Mouse (Mus musculus) gastrocnemius, adult 2 months (tissue): ENCODE results near the gene Wdr75. TPM values are rescaled to one million over a fixed set of nuclear protein-coding genes. Genes with fewer than 3 reads are reported as not detected.

Experiments used
- DNase-seq: peaks from one replicate; pipeline ENCODE4 v3.0.0; 2022
- H3K27ac ChIP-seq: fragments of 200-600 bp; 2 replicates; pipeline ENCODE4 v1.8.1; 2022; ENCODE audit warnings: mild to moderate bottlenecking
- H3K4me3 ChIP-seq: fragments of 200-600 bp; 2 replicates; pipeline ENCODE4 v1.8.1; 2022; ENCODE audit warnings: mild to moderate bottlenecking, moderate library complexity
- CTCF ChIP-seq: fragments of 200-600 bp; IDR thresholded peaks from 2 replicates; pipeline ENCODE4 v1.8.1; 2022; ENCODE audit warnings: antibody characterized with exemption, mild to moderate bottlenecking, moderate library complexity
- intact Hi-C: fragments of 180-260 bp; cut with DNase I; formaldehyde crosslinking; loops from one replicate; pipeline ENCODE4 v1.15.1; 2025
- long read RNA-seq, 2 experiments: library from polyadenylated mRNA; stranded (forward); transcript quantifications; one replicate each; pipeline ENCODE4 v2.0.0; 2021
- total RNA-seq, 2 experiments: library from RNA; stranded (reverse); gene quantifications; 2 replicates each; pipeline ENCODE4 v1.2.3; 2021

Gene Wdr75
- total RNA-seq = 10 to 100 TPM; 18.5 to 24.7 TPM
- long read RNA-seq, experiment 1, transcript Wdr75-201 (21 exons, 2,953 nt) = major isoform, 16 of 17 reads
- long read RNA-seq, experiment 1, partial matches to known transcripts = 0 of 17 reads
- long read RNA-seq, experiment 1, other reads (novel, unspliced or antisense) = 1 of 17 reads
- long read RNA-seq, experiment 2, transcript Wdr75-201 (21 exons, 2,953 nt) = major isoform, 18 of 20 reads
- long read RNA-seq, experiment 2, partial matches to known transcripts = 0 of 20 reads
- long read RNA-seq, experiment 2, other reads (novel, unspliced or antisense) = 2 of 20 reads

DNA sequence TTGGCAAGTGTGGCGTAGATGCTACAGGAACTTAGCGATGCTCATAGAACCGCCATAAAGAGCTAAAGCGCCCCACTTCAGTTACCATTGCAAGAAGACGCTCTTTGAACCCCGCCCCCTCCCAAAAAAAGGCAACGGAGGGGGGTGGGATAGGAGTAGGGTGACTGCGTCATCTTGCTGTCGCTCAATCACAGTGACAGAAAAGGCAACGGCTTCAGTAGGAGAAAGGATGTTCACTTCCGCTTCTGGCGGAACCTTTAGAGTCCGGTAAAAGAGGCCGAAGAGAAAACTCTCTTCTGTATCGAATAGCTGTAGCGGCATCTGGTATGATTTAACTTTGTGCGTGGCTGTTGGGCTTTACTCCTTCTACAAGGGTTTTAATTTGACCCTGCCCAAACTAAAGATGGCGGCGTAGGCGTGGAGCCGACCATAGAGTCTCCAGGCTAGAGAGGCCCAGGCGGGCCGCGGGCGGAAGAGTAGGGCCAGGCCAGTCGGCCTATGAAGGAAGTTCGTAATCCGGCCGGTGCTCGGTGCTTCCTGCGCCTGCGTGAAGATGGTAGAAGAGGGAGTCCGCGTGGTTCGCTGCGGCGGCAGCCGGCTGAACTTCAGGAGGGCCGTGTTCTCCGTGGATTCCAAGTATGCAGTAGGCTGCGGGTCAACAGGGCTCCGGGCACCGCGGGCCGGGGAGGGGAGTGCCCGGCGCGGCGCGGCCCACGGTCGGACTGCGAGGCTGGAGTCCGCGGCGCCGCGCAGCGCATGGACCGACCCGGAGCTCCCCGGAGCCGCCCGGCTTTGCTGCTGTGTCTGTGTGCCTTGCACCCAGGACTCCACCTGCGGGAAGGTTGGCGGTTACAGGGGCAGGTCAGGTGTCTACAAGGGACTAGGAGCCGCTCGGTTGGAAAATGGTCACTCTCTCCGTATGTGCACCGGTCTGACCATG, at the start of gene Wdr75:
Wdr75 (plus strand) TSS at position 198 of the 940 bp plus-strand sequence.
- Histone ChIP-seq H3K4me3 (peak within 1 kb of the TSS; percentile 89), H3K27ac (peak within 1 kb of the TSS; percentile 92)
- peak; percentile 95 for DNase-seq
- intact Hi-C loops = loop anchor here (10.0 kb wide), 1 partner anchor 1860 kb away; the partner anchor contains the start of gene Tpp2
- no peak; the same call in 1 of the 2 replicates for TF ChIP-seq CTCF

DNA sequence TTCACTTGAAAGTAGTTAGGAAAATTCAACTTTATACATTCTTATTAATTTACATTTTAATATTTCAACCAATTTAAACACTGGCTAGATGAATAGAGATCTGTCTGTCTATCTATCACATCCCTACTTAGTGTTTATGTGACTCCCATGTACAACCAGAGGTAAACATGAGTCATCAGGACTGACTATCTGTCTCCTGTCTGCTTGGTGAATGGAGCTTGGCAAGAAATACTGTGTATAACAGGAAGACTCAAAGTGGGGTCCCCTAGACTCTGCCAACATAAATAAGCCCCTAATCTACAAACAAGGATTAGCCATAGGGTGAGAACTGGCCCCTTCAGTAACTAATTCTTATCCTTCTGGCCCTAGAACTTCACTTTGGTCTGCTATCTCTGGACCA, 39.1 kb upstream of the Wdr75 start:
- Histone ChIP-seq H3K27ac (no peak overlapping the region), H3K4me3 (no peak overlapping the region)
- TF ChIP-seq CTCF = no peak
- DNase-seq = no peak
- intact Hi-C loops = no loop called here

DNA sequence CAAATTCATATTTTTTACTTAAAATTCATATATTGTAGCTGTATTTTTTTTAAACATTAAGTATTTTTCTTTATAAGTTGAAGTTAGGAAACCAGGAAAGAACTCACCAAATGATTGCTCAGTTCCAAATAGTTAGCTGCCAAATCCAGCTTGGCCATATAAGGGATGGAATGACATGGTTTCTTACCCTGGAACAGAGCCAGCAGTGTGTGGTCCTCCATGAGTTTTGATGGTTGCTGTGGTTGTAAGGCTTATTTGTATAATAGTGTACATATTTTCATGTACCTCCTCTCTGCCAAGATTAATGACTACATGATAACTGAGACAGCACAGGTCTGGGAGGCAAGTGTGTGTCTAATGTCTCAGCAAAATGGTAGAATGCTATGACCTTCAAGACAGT, 38.3 kb upstream of the Wdr75 start:
- Histone ChIP-seq H3K27ac (no peak overlapping the region), H3K4me3 (no peak overlapping the region)
- intact Hi-C loops = no loop called here
- no peak for DNase-seq
- no peak for TF ChIP-seq CTCF

DNA sequence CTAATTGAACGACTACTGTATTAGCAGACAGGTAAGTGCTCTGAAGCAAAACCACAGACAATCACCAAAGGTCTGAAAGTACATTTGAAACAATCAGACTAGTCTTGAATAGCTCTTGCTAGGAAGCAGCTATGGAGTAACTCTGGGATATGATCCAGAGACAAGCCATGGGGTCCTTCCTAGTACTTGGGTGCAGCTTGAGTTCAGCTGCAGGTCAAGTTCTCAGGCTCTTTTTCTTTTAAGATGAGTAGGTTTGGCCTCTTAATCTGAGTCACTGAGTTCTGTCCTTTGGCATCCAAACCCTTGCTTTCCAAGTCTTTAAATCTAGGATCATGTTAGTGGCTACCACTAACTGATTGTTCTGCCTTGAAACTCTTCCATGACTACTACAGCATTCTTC, 37.0 kb upstream of the Wdr75 start:
- TF ChIP-seq CTCF = no peak
- no peak overlapping the region for H3K4me3 ChIP-seq
- intact Hi-C loops = no loop called here
- H3K27ac ChIP-seq = 0 out of 2 replicates have a peak overlapping the region, but pooled peaks have one; percentile 12
- DNase-seq = no peak

DNA sequence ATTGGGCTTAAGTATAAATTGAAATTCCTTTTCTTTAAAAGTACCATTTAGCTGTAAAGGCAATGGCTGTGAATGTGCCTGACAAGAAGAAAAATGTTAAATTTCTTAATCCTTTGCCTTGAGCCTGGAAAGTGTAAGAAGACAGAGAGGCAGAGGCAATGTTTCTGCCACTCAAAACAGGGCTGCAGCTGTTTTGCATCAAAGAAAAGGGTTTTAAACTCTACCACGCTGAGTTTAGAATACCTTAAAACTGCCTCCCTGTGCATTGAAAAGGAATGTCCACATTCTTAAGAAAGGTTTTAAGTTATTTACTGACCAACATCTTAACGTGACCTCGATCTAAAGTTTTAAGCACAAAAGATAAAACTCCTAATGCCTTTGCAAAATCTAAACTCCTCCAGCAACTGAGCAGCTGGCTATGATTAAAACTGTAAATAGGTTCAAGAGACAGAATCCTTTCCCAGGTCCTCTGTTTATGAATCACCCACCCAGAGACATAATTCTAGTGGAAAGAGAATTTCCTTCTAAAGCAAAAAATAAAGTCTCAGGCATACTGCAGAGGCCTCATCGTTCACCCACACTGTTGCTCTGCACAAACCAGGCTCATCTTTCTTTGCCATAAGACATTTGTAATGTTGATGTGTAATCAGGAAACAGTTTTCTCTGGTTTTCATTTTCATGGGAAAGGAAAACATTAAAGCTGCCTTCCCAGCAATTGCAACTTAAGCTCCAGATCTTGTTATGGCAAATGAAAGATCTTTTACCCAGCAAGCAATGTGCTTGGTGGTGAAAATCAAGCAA, 34.1 kb upstream of the Wdr75 start:
- H3K4me3 ChIP-seq = no peak overlapping the region
- TF ChIP-seq CTCF = no peak
- intact Hi-C loops = no loop called here
- no peak for DNase-seq
- peak overlapping the region; percentile 50 for H3K27ac ChIP-seq

DNA sequence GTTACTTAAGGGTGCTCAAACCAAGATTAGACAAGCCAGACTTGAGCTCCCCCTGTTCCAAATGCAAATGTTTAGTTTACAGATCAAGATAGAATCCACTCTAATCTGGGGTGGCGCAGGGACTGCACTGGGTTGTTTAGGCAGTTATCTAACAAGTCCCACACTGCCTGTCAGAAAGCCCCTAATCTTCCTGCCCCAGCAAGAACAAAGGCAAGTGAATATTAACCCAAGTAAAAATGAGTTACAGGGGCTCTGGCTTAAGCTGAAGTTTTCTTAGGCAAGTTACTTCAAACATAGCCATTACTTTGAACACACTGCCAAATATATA, 33.5 kb upstream of the Wdr75 start:
- Histone ChIP-seq H3K4me3 (no peak overlapping the region), H3K27ac (peak overlapping the region; percentile 50)
- no peak for TF ChIP-seq CTCF
- intact Hi-C loops = no loop called here
- no peak for DNase-seq

DNA sequence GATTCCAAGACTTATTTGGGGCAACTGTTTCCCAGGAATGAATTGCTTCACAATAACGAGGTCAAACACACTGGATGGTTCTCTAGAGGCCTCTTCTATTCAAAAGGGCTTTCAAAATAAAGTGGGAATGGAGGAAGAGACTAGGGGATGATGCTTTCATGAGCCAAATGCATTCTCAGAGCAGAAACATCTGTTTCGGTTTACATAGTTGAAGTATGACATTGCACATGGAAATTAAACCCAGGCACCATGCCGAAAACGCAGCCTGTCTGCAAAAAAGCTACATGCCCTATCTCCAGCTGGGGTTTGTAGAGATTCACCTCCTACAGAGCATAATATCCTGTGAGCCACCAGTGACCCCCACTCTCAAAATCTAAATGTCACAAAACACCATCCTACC, 29.3 kb upstream of the Wdr75 start:
- no peak for TF ChIP-seq CTCF
- Histone ChIP-seq H3K4me3 (peak overlapping the region; percentile 58), H3K27ac (peak overlapping the region; percentile 81)
- peak; percentile 78 for DNase-seq
- intact Hi-C loops = loop anchor here (2.0 to 5.0 kb wide), 4 partner anchors 93 to 1021 kb away; no protein-coding TSS in a partner anchor

DNA sequence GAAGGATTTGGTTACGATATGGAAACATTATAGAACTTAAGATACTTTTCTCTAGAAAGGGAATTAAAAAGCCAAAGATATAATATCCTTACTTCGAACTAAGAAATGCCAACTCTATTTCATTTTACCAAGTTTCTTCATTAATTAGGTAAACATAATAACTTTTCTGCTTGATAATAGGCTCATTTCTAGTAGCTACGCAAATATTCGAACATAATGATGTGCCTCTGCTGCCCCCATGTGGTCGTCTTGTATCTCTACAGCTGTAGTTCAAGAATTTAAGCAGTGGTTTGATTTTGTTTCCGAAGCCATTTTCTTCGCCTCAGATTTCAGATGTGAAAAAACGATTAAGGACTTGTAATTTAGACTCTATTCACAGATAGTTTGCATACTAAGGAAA, 28.8 kb upstream of the Wdr75 start:
- TF ChIP-seq CTCF = peak; percentile 84
- peak overlapping the region; percentile 81 for H3K27ac ChIP-seq

DNA sequence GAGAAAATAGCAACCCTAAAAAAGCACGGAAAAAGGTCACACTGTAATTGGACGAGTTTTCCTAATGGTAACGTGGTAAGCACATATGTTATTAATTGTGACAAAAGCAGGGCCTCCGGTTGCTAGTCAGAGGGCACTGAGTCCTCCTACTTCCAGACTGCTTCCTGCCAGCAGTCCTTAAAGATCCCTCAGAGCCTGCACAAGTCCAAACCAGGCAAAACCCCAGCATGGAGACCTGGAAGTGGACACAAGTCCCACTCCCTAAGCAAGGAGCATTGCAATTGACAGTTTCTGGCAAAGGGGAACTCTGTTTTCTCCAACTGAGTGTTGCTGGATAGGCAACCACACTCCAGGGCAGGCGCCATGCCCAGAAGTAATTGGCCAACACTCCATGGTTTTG, 27.4 kb upstream of the Wdr75 start:
- no peak for TF ChIP-seq CTCF
- intact Hi-C loops = loop anchor here (2.0 to 5.0 kb wide), 4 partner anchors 95 to 1023 kb away; no protein-coding TSS in a partner anchor
- Histone ChIP-seq H3K4me3 (no peak overlapping the region), H3K27ac (peak overlapping the region; percentile 81)
- DNase-seq = peak; percentile 76

More for the DNA sequence above, 28.8 kb upstream of the Wdr75 start:
- intact Hi-C loops = loop anchor here (2.0 to 5.0 kb wide), 4 partner anchors 94 to 1021 kb away; no protein-coding TSS in a partner anchor
- DNase-seq = peak; percentile 82
- peak overlapping the region; percentile 58 for H3K4me3 ChIP-seq

DNA sequence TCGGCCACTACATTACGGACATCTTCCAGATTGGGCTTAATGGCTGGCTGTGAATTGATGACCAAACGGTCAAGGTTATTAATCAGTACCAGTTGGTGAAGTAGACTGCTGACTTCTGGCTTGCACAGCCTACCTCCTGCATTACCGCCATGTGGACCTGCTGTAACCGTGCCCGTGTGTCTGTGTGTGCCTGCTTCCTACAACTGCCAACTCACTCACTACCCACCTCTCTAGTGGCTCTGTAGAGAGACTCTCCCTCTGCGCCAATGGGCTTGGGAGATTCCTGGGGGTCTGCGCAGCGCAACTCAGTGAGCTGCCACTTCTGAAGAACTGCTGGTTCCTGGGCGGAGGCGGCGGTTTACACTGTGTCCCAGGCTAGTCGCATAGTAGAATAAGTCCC, 25.6 kb upstream of the Wdr75 start:
- Histone ChIP-seq H3K27ac (no peak overlapping the region), H3K4me3 (no peak overlapping the region)
- TF ChIP-seq CTCF = no peak
- no peak for DNase-seq
- intact Hi-C loops = loop anchor here (5.0 kb wide), 3 partner anchors 97 to 337 kb away; no protein-coding TSS in a partner anchor

DNA sequence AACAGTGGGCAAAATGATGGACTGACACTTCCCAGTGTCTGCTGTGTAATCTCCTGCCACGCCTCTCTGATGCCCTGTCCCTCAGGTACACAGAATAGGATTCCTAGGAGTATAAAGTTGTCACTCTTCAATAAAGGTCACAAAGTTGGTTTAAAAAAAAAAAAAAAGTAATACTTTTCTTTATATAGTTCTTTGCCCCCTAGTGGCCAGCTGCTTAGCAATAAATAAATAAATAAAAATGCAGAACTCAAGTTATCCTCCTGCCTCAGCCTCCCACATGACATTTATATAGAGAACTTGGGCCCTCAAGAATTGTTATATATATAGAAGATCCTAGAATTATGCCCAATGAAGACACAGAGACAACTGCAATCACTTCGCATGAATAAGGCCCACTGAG, 24.9 kb upstream of the Wdr75 start:
- DNase-seq = no peak
- intact Hi-C loops = no loop called here

More for the DNA sequence above, 24.9 kb upstream of the Wdr75 start:
- H3K4me3 ChIP-seq = no peak overlapping the region
- TF ChIP-seq CTCF = peak; percentile 28; the same call in 1 of the 2 replicates
- no peak overlapping the region for H3K27ac ChIP-seq
